Mouse (Mus musculus): ENCODE measurements around the gene Olfr92.

GRCm38 (mm10) chr17:37061435-37061834, 58.5 kb downstream of the Olfr92 start:
- TF ChIP-seq CTCF (IDR thresholded peaks at IDR 0.05; ENCODE audit: low read depth, low read length) (no peak), GATA2 (IDR thresholded peaks at IDR 0.05; ENCODE audit: borderline replicate concordance, low read depth, low read length) (no peak), GATA1 (IDR thresholded peaks at IDR 0.05; ENCODE audit: borderline replicate concordance, low read length) (no peak), TAL1 (conservative IDR thresholded peaks at IDR 0.05; ENCODE audit: low read depth, low read length) (no peak)
